Mouse (Mus musculus) right cerebral cortex, postnatal 36 days (tissue): ENCODE data around the gene Proser3.
"Not testable (repeated sequence)": the region's sequence is repeated elsewhere in the genome, so short reads cannot be mapped to it uniquely, and the experiment has no call there.

Source experiments
- DNase-seq, 2 experiments: peaks; one replicate each; pipeline ENCODE4 v3.0.0; 2022; ENCODE audit warnings: low spot score in 2 of 2, mixed read lengths in 1 of 2

Gene Proser3

GRCm38 (mm10) chr7:30544327-30544726 is 7.8 kb downstream of the Proser3 start:
- no peak for DNase-seq

DNA sequence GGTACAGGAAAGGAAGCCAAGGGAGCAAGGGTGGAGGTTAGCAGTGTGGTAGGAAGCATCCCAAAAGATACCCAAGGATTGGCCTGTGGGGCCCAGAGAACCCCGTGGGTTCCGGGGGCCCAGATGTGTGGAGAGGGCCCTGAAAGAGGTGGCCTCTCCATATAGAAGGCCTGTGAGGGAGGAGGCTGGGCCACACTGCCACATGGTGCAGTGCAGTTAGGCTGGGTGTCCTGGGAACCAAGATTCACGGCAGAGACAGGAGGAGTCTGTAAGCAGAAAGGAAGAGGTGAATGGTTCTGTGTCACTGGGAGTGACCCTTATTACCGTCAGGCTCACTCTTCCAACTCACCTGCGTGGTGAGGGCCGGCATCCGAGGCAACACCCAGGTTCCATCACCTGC is 11.5 kb downstream of the Proser3 start:
- DNase-seq: no peak

- DNase-seq: peak; percentile 97 to 98
These were observed 17.2 kb downstream of the Proser3 start, which contains the start of gene Arhgap33 for GRCm38 (mm10) chr7:30534633-30535577. Gene Arhgap33 (minus strand): TSS chr7:30535060.

GRCm38 (mm10) chr7:30533941-30534632 is 18.0 kb downstream of the Proser3 start:
- DNase-seq: no peak

- no peak for DNase-seq
These were observed 19.2 kb downstream of the Proser3 start for GRCm38 (mm10) chr7:30532931-30533330.

GRCm38 (mm10) chr7:30531291-30531815 is 20.7 kb downstream of the Proser3 start:
- DNase-seq: peak; percentile 76 to 86

DNA sequence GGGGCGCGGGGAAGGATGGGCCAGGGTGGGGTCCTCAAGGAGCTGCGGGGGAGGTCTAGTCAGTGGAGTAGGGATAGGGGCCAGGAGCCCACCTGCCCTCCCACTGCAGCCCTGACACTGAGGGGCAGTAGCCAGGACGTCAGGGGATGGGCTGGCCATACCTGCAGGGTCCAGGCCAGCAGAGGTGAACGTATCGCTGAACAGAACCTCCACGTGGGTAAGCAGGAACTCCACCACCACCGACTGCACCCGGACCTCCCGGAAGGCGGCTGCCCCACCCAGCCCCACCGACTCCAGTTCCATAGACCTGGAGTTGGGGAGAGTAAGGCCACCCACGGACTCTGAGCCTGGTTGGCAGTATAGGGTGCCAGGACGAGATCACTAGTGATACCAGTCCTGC is 25.1 kb downstream of the Proser3 start:
- no peak for DNase-seq

- no peak for DNase-seq
These were observed 25.7 kb downstream of the Proser3 start for GRCm38 (mm10) chr7:30526399-30526798.

DNA sequence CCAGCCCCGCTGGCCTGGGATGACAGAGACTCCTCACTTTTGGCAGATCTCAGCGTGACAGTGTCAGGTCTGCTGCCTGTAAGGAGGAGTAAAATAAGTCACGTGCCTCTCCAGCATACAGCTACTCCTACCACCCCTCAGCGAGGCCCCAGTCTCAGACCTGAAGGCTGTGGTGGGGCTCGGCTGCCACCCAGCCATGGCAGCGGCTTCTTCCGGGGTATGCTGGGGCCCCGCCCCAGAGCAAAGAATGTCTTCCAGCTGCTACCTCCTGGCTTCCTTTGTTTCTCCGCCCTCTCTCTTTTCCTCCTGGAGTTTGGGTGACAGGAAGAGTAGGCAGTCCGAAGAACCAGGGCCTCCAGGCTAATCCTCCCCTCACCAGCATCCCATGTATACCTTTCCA is 26.1 kb downstream of the Proser3 start:
- DNase-seq: no peak

DNA sequence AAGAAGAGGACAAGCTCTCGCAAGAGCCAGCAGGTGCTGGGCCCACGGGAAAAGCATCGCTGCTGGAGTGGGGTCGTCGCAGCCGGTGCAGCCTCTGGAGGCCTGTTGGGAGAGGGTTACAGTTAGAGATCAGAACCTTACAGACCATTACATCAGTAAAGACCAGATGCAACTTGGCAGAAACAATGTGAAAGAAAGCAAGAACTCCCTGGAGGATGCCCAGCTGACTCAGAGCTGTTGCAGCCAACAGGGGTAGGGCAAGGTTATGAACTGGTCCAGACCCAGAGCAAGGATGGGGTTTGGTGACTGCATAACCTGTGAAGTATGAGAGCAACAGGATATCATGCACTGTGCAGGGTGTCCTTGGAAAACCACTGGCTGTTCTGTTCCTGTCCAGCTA is 27.6 kb downstream of the Proser3 start:
- DNase-seq: no peak

- no peak for DNase-seq
These were observed 29.2 kb downstream of the Proser3 start for GRCm38 (mm10) chr7:30522871-30523270.

DNA sequence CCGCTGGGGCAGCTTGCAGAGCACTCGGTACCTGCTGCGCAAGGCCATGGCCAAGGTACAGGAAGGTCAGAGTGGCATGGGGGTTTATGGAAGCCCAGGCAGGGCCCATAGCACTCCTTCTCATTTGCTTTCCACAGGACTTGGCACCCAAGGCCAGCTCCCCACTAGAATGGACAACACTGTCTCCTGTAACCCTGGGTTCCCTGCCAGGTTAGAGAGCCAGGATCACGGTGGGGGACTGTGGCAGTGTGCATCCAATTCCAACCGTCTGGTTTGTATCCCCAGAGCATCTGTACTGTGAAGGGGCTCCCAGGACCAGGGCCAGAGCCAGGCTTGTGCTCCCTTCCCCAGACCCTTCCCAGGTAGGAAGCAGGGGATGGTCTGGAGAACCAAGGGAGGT is 31.2 kb downstream of the Proser3 start:
- no peak for DNase-seq

GRCm38 (mm10) chr7:30520396-30520795 is 31.7 kb downstream of the Proser3 start:
- DNase-seq: no peak

DNA sequence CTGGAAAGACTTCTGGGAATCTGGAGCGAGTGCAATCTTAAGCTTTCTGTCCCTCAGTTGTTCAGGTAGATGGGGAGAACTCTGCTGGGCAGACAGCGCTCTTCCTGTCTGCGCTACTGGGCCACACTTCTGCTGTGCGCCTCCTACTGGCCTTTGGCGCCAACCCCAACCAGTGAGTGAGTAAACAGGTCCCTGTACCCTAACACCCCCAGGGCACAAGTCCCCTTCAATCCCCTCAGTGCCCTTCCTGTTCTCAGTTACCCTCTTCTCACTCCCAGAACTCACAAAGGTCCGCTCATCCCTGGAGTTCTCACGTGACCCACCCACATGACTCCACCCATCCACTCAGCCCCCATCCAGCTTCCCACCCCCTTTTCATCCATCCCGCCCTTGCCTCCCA is 33.8 kb downstream of the Proser3 start:
- no peak for DNase-seq

GRCm38 (mm10) chr7:30515003-30515760 is 36.9 kb downstream of the Proser3 start:
- no peak for DNase-seq

DNA sequence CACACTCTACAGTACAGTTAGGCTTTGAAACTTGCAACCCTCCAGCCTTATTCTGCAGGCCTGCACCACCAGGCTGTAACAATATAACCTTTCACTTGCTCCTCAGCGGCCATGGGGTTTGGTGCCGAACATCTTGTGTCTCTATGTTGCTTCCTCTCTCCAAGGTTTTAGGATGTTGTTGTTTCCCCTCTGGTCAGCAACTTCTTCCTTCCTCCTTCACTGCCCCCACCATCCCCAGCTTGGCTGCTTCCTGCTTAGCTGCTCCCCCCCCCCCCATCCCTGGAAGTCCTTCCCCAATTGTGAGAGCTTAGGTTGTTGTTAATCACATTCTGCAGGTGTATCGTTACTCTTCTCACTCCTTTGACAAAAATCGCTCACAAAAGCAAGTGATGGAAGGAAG is 44.0 kb downstream of the Proser3 start:
- DNase-seq: no peak

DNA sequence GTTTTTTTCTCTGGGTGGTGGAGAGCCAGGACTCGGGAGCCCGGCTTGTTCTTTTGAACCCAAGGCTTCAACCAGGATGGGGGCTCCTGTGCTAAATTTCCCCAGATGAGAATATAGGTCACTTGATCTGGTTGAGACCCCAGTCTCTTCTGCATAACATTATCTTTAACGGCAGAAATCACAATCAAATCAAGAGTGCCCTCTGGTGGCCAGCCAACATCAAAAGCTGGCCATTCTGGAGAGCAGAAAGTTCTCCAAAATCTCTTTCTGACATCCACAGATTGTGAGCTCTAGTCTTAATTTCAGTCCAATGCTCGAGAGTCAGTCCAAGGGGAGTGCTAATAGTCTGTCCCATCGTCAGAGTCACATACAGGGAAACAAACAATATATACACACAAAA is 50.9 kb downstream of the Proser3 start:
- not testable (repeated sequence) for DNase-seq

GRCm38 (mm10) chr7:30495506-30496042 is 56.5 kb downstream of the Proser3 start:
- not testable (repeated sequence) for DNase-seq

DNA sequence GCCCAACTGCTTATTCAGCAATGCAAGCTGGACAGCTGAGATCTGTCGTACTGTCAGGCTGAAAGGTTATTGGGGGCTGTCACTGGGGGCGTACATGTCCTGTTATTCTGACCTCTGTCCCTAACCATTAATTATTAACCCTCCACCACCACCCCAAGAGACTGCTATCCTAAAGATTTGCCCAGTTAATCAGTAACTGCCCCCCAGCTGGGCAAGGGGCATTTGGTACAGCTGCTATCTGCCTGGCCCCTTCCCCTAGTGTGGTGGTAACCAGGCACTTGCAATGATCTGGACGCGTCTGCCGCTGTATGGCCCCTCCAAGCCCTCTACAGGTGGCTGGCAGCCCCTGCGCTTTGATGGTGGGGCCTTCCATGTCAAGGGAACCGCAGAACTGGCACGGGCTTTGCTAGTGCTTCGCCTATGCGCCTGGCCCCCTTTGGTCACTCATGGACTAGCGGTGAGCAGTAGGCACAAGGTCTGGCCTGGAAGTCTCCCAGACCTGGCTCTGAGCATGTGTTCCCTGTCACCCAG is 58.6 kb downstream of the Proser3 start, which contains the start of gene Prodh2:
Gene Prodh2, plus strand, starts transcription at position 222 of the 531 bp plus-strand sequence.
- DNase-seq: no peak

GRCm38 (mm10) chr7:30492765-30493164 is 59.3 kb downstream of the Proser3 start:
- DNase-seq: peak; percentile 29 to 48

- no peak for DNase-seq
These were observed 61.2 kb downstream of the Proser3 start for GRCm38 (mm10) chr7:30490957-30491307.
